ENCODE assay signal across 25 mouse cellular contexts in the genomic region with DNA sequence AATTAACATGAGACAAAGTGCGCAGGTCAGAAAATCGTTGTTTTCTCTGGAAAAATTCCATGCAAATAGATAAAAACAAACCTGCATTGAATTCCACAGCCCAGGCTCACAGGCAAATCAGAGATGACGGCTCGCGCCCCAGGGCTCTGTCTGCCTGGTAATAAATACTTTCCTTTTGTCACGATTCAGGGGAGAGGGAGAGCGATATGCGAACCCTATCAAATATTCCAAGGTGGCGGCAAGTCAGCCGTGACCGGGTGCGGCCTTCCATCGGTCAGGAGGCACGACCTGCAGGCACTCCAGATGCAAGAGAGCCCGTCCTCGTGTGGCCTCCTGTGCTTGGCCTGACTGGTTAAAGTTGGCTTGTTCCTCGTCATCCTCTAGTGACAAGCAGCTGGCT.
DNase-seq lines count a peak whose midpoint lies in the region; ATAC-seq lines count a peak whose summit lies in the region.
"Had no signal": no experiment of that assay in that cellular context is flagged by ENCODE, and none has a peak within 500 bp of the region (broad histone marks: within the 10 kb centered on the region; RNA-seq: fewer than 3 reads in every experiment).

No protein-coding gene starts in this region.

- no peaks in the 10 kb centered on the region for H3K36me3 ChIP-seq in kidney, embryonic 14.5 days (ENCODE audit: control insufficient read depth, insufficient read depth, low read length)
- no peaks in the 10 kb centered on the region for H3K36me3 ChIP-seq in neural tube, embryonic 14.5 days (ENCODE audit: control insufficient read depth, insufficient read depth, low read length)
- H3K36me3 ChIP-seq in neural tube, embryonic 15.5 days = no peaks in the 10 kb centered on the region
- H3K36me3 ChIP-seq in embryonic facial prominence, embryonic 15.5 days = no peaks in the 10 kb centered on the region
- H3K36me3 ChIP-seq: embryonic facial prominence, embryonic 12.5 days; heart, embryonic 12.5 days; liver, embryonic 12.5 days had no signal

- peak; percentile 80 for ATAC-seq in kidney, embryonic 14.5 days (ENCODE audit: low FRiP score, low TSS enrichment)
- ATAC-seq in neural tube, embryonic 14.5 days (ENCODE audit: low read depth) = 0 out of 2 replicates have a peak, but pooled peaks have one; percentile 31
- no peak for ATAC-seq in neural tube, embryonic 15.5 days (ENCODE audit: low FRiP score)
- no peak for ATAC-seq in embryonic facial prominence, embryonic 15.5 days (ENCODE audit: insufficient number of reproducible peaks, low FRiP score, low TSS enrichment, low read depth)
- ATAC-seq: forebrain, embryonic 16.5 days; intestine, postnatal 0 days; liver, embryonic 12.5 days; liver, postnatal 0 days; midbrain, embryonic 16.5 days had no signal

- H3K4me1 ChIP-seq in kidney, embryonic 14.5 days (ENCODE audit: control insufficient read depth, insufficient read depth, low read length) = peaks cover 3% of the 10 kb centered on the region; the same call in 1 of the 2 replicates
- no peaks in the 10 kb centered on the region for H3K4me1 ChIP-seq in neural tube, embryonic 14.5 days (ENCODE audit: control insufficient read depth, insufficient read depth, low read length)
- no peaks in the 10 kb centered on the region for H3K4me1 ChIP-seq in neural tube, embryonic 15.5 days
- peaks cover 14% of the 10 kb centered on the region for H3K4me1 ChIP-seq in embryonic facial prominence, embryonic 15.5 days
- H3K4me1 ChIP-seq: heart, embryonic 12.5 days; liver, embryonic 12.5 days had no signal

- H3K9me3 ChIP-seq in kidney, embryonic 14.5 days (ENCODE audit: control insufficient read depth, low read length) = no peaks in the 10 kb centered on the region
- no peaks in the 10 kb centered on the region for H3K9me3 ChIP-seq in neural tube, embryonic 14.5 days (ENCODE audit: control insufficient read depth, low read length)
- no peaks in the 10 kb centered on the region for H3K9me3 ChIP-seq in neural tube, embryonic 15.5 days (replicated peaks)
- H3K9me3 ChIP-seq in embryonic facial prominence, embryonic 15.5 days (replicated peaks) = no peaks in the 10 kb centered on the region
- H3K9me3 ChIP-seq: embryonic facial prominence, embryonic 12.5 days; heart, embryonic 12.5 days; liver, embryonic 12.5 days had no signal

- no peak overlapping the region for H3K4me2 ChIP-seq in kidney, embryonic 14.5 days (replicated peaks; ENCODE audit: low read depth, low read length)
- H3K4me2 ChIP-seq in neural tube, embryonic 14.5 days (ENCODE audit: low read depth, low read length) = no peak overlapping the region
- H3K4me2 ChIP-seq in neural tube, embryonic 15.5 days = no peak overlapping the region
- H3K4me2 ChIP-seq in embryonic facial prominence, embryonic 15.5 days (replicated peaks) = 0 out of 2 replicates have a peak overlapping the region, but pooled peaks have one; percentile 8
- H3K4me2 ChIP-seq: embryonic facial prominence, embryonic 12.5 days; heart, embryonic 12.5 days; hindbrain, embryonic 14.5 days; liver, embryonic 12.5 days; midbrain, embryonic 11.5 days had no signal

- no peak overlapping the region for H3K27ac ChIP-seq in kidney, embryonic 14.5 days (ENCODE audit: low read depth, low read length)
- H3K27ac ChIP-seq in neural tube, embryonic 14.5 days (ENCODE audit: low read depth, low read length) = no peak overlapping the region
- no peak overlapping the region for H3K27ac ChIP-seq in neural tube, embryonic 15.5 days (replicated peaks)
- H3K27ac ChIP-seq in embryonic facial prominence, embryonic 15.5 days (replicated peaks) = no peak overlapping the region
- H3K27ac ChIP-seq: gastrocnemius, adult 2 months; heart, adult 2 months; hindbrain, embryonic 14.5 days; liver, embryonic 12.5 days had no signal

- H3K27me3 ChIP-seq in kidney, embryonic 14.5 days (ENCODE audit: control insufficient read depth, insufficient read depth, low read length) = no peaks in the 10 kb centered on the region
- H3K27me3 ChIP-seq in neural tube, embryonic 14.5 days (ENCODE audit: control insufficient read depth, insufficient read depth, low read length) = no peaks in the 10 kb centered on the region
- H3K27me3 ChIP-seq in neural tube, embryonic 15.5 days (replicated peaks) = no peaks in the 10 kb centered on the region
- H3K27me3 ChIP-seq in embryonic facial prominence, embryonic 15.5 days = no peaks in the 10 kb centered on the region
- H3K27me3 ChIP-seq: embryonic facial prominence, embryonic 12.5 days; liver, embryonic 12.5 days had no signal

- no peak for DNase-seq in kidney, postnatal 36 days
- no peak for DNase-seq in layer of hippocampus, postnatal 10 days (ENCODE audit: low spot score in 2 of 2)
- DNase-seq: adrenal gland, postnatal 25 days; B cell, adult 2 months; cerebellum, adult 18-20 months; cerebellum, postnatal 10 days; gastrocnemius, adult 2 months; heart, adult 2 months; layer of hippocampus, postnatal 36 days; left cerebral cortex, postnatal 4 days; liver, postnatal 0 days; lung, postnatal 36 days had no signal

- no peak overlapping the region for H3K4me3 ChIP-seq in kidney, embryonic 14.5 days (ENCODE audit: low read length)
- no peak overlapping the region for H3K4me3 ChIP-seq in neural tube, embryonic 14.5 days (ENCODE audit: low read depth, low read length)
- no peak overlapping the region for H3K4me3 ChIP-seq in neural tube, embryonic 15.5 days (replicated peaks)
- no peak overlapping the region for H3K4me3 ChIP-seq in embryonic facial prominence, embryonic 15.5 days (replicated peaks)
- H3K4me3 ChIP-seq: embryonic facial prominence, embryonic 12.5 days; erythroblast, embryonic 14.5 days; gastrocnemius, adult 2 months; heart, adult 2 months; heart, embryonic 12.5 days; liver, embryonic 12.5 days had no signal

- no peak overlapping the region for H3K9ac ChIP-seq in kidney, embryonic 14.5 days (ENCODE audit: low read depth, low read length)
- no peak overlapping the region for H3K9ac ChIP-seq in neural tube, embryonic 14.5 days (replicated peaks; ENCODE audit: low read depth, low read length)
- no peak overlapping the region for H3K9ac ChIP-seq in neural tube, embryonic 15.5 days (replicated peaks)
- H3K9ac ChIP-seq in embryonic facial prominence, embryonic 15.5 days = no peak overlapping the region
- H3K9ac ChIP-seq: embryonic facial prominence, embryonic 12.5 days; heart, embryonic 12.5 days; hindbrain, embryonic 14.5 days; liver, embryonic 12.5 days; liver, postnatal 0 days had no signal

- 30% methylated on average over 17 of the region's 17 CpGs for WGBS in kidney, embryonic 14.5 days
- 71% methylated on average over 17 of the region's 17 CpGs for WGBS in neural tube, embryonic 14.5 days
- 63% methylated on average over 17 of the region's 17 CpGs for WGBS in neural tube, embryonic 15.5 days
- WGBS in embryonic facial prominence, embryonic 15.5 days = 40% methylated on average over 17 of the region's 17 CpGs

Comparison
In these comparisons a context has a peak if more than half of its experiments do, and no peak if none do; other contexts are left out.
1. ATAC-seq: peak in kidney, embryonic 14.5 days (single experiment) and neural tube, embryonic 14.5 days (single experiment); none in neural tube, embryonic 15.5 days (single experiment) and embryonic facial prominence, embryonic 15.5 days (single experiment).